Mouse (Mus musculus): ENCODE results near the gene St7. TPM values are rescaled to one million over a fixed set of nuclear protein-coding genes. Genes with fewer than 3 reads are reported as not detected.

The St7 gene
- polyA plus RNA-seq, 1 experiment: 8.4 TPM

DNA sequence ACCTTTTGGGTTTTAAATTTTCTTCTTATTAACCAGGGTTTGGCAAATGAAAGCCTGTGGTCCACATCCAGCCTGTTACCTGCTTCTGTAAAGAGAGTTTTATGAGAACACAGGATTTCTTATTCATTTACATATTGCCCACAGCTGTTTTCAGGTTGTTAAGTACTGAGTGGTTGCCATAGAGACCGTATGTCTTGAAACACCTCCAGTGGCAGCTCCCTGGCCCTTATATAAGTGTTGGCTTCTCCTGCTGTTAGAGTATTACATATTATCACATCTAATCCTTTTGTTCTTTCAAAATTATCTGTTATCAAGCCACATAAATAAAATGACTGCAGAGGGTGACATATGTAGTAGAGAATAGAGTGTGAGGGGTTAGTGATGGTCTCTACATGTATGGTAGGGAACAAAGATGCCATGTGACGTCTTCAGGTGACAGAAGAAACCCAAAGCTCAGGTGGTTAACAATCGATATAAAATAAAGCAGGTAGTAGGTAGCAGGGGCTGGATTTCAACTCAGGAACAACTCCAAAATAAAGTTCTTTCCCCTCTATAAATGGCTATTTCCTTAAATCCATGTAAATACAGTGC lies 183.4 kb downstream of the St7 start:
- Histone ChIP-seq H3ac (ENCODE audit: control insufficient read depth, insufficient read length, low read depth) (no peak overlapping the region), H3K36me3 (ENCODE audit: control insufficient read depth, insufficient read depth) (no peaks in the 10 kb centered on the region), H3K79me2 (ENCODE audit: control insufficient read depth, insufficient read depth) (no peaks in the 10 kb centered on the region), H3K79me3 (ENCODE audit: low read depth) (no peaks in the 10 kb centered on the region), H3K27me3 (ENCODE audit: control insufficient read depth, insufficient read depth, insufficient read length) (no peaks in the 10 kb centered on the region), H3K4me3 (ENCODE audit: insufficient read depth, poor library complexity, severe bottlenecking) (no peak overlapping the region)
- TF ChIP-seq USF1 (IDR thresholded peaks at IDR 0.05; ENCODE audit: low read depth): no peak
- no peak for TF ChIP-seq CEBPB (IDR thresholded peaks at IDR 0.05; ENCODE audit: low read depth)
- no peak for TF ChIP-seq MYOG (IDR thresholded peaks at IDR 0.05; ENCODE audit: control insufficient read depth, extremely low read depth, insufficient read length)
- no peak for TF ChIP-seq FOSL1 (IDR thresholded peaks at IDR 0.05; ENCODE audit: insufficient read depth, low read length, poor library complexity, severe bottlenecking)

- no peak overlapping the region for H3ac ChIP-seq (ENCODE audit: control insufficient read depth, insufficient read length, low read depth)
- H3K36me3 ChIP-seq (ENCODE audit: control insufficient read depth, insufficient read depth): no peaks in the 10 kb centered on the region
- no peak overlapping the region for H3K4me3 ChIP-seq (ENCODE audit: insufficient read depth, poor library complexity, severe bottlenecking)
- H3K27me3 ChIP-seq (ENCODE audit: control insufficient read depth, insufficient read depth, insufficient read length): no peaks in the 10 kb centered on the region
- no peak for TF ChIP-seq MYOG (IDR thresholded peaks at IDR 0.05; ENCODE audit: control insufficient read depth, extremely low read depth, insufficient read length)
- no peak for TF ChIP-seq USF1 (IDR thresholded peaks at IDR 0.05; ENCODE audit: low read depth)
- TF ChIP-seq MAX (IDR thresholded peaks at IDR 0.05): no peak
- no peak for TF ChIP-seq CTCF (IDR thresholded peaks at IDR 0.05; ENCODE audit: control insufficient read depth, insufficient read depth, insufficient read length)
- no peak for TF ChIP-seq MYOD1 (IDR thresholded peaks at IDR 0.05; ENCODE audit: control insufficient read depth, insufficient read length, low read depth)
- peak; percentile 37 for TF ChIP-seq CEBPB (IDR thresholded peaks at IDR 0.05; ENCODE audit: low read depth)
- peak; percentile 59 for TF ChIP-seq FOSL1 (IDR thresholded peaks at IDR 0.05; ENCODE audit: insufficient read depth, low read length, poor library complexity, severe bottlenecking)
- H3K79me2 ChIP-seq (ENCODE audit: control insufficient read depth, insufficient read depth): no peaks in the 10 kb centered on the region
- no peaks in the 10 kb centered on the region for H3K79me3 ChIP-seq (ENCODE audit: low read depth)
Observed at GRCm38 (mm10) chr6:17876670-17877179, 184.0 kb downstream of the St7 start.

GRCm38 (mm10) chr6:17882943-17883342 lies 190.2 kb downstream of the St7 start:
- Histone ChIP-seq H3K27me3 (ENCODE audit: control insufficient read depth, insufficient read depth, insufficient read length) (no peaks in the 10 kb centered on the region), H3K36me3 (ENCODE audit: control insufficient read depth, insufficient read depth) (peaks cover 9% of the 10 kb centered on the region), H3K4me3 (ENCODE audit: insufficient read depth, poor library complexity, severe bottlenecking) (no peak overlapping the region), H3ac (ENCODE audit: control insufficient read depth, insufficient read length, low read depth) (no peak overlapping the region), H3K79me2 (ENCODE audit: control insufficient read depth, insufficient read depth) (no peaks in the 10 kb centered on the region), H3K79me3 (ENCODE audit: low read depth) (no peaks in the 10 kb centered on the region)
- no peak for TF ChIP-seq MYOD1 (IDR thresholded peaks at IDR 0.05; ENCODE audit: control insufficient read depth, insufficient read length, low read depth)
- no peak for TF ChIP-seq CEBPB (IDR thresholded peaks at IDR 0.05; ENCODE audit: low read depth)
- TF ChIP-seq CTCF (IDR thresholded peaks at IDR 0.05; ENCODE audit: control insufficient read depth, insufficient read depth, insufficient read length): no peak
- TF ChIP-seq USF1 (IDR thresholded peaks at IDR 0.05; ENCODE audit: low read depth): no peak
- no peak for TF ChIP-seq FOSL1 (IDR thresholded peaks at IDR 0.05; ENCODE audit: insufficient read depth, low read length, poor library complexity, severe bottlenecking)
- no peak for TF ChIP-seq MYOG (IDR thresholded peaks at IDR 0.05; ENCODE audit: control insufficient read depth, extremely low read depth, insufficient read length)
- TF ChIP-seq MAX (IDR thresholded peaks at IDR 0.05): no peak

DNA sequence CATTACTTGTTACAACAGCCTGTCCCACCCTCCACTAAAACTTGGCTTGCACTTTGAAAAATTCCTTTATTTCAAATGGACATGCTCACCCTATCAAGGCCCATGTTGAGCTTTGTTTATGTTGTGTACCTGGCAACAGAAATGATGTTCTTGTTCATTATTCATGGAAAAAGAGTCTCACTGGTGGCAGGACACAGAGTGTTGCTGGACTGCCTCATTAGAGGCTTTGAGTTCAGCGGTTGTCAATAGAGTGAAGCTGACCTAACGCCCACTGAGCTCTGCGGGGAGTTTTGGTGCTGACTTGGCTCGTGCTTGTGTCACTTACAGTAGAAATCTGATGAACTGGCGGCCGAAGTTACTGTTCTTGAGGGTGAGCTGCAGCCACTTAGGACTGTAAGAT lies 195.0 kb downstream of the St7 start:
- no peaks in the 10 kb centered on the region for H3K79me3 ChIP-seq (ENCODE audit: low read depth)
- no peaks in the 10 kb centered on the region for H3K27me3 ChIP-seq (ENCODE audit: control insufficient read depth, insufficient read depth, insufficient read length)
- H3K36me3 ChIP-seq (ENCODE audit: control insufficient read depth, insufficient read depth): peaks cover 13% of the 10 kb centered on the region
- H3ac ChIP-seq (ENCODE audit: control insufficient read depth, insufficient read length, low read depth): no peak overlapping the region
- TF ChIP-seq MAX (IDR thresholded peaks at IDR 0.05): no peak
- no peak for TF ChIP-seq MYOD1 (IDR thresholded peaks at IDR 0.05; ENCODE audit: control insufficient read depth, insufficient read length, low read depth)
- TF ChIP-seq MYOG (IDR thresholded peaks at IDR 0.05; ENCODE audit: control insufficient read depth, extremely low read depth, insufficient read length): no peak
- no peak for TF ChIP-seq CTCF (IDR thresholded peaks at IDR 0.05; ENCODE audit: control insufficient read depth, insufficient read depth, insufficient read length)
- TF ChIP-seq FOSL1 (IDR thresholded peaks at IDR 0.05; ENCODE audit: insufficient read depth, low read length, poor library complexity, severe bottlenecking): no peak
- no peak for TF ChIP-seq USF1 (IDR thresholded peaks at IDR 0.05; ENCODE audit: low read depth)
- TF ChIP-seq CEBPB (IDR thresholded peaks at IDR 0.05; ENCODE audit: low read depth): no peak
- H3K79me2 ChIP-seq (ENCODE audit: control insufficient read depth, insufficient read depth): no peaks in the 10 kb centered on the region
- H3K4me3 ChIP-seq (ENCODE audit: insufficient read depth, poor library complexity, severe bottlenecking): no peak overlapping the region

DNA sequence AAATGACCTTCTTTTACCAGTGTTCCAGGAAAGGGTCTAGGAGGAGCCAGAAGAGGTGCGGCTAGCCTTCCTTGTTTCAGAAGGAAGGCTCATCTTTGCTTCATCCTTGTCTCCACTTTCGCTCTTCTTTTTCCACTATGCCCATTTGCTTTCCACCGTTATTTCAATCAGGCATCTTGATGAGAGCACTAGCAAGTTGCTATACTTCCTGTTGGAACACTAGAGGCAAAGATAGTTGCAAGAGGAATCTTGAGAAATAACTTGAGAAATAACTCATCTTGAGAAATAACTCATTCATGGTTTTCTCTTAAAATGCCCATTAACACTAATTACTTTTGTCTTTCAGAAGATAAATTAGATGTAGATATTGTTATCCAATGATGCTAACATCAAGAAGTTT lies 202.8 kb downstream of the St7 start:
- Histone ChIP-seq H3K4me3 (ENCODE audit: insufficient read depth, poor library complexity, severe bottlenecking) (no peak overlapping the region), H3K79me3 (ENCODE audit: low read depth) (no peaks in the 10 kb centered on the region), H3K79me2 (ENCODE audit: control insufficient read depth, insufficient read depth) (no peaks in the 10 kb centered on the region), H3K27me3 (ENCODE audit: control insufficient read depth, insufficient read depth, insufficient read length) (no peaks in the 10 kb centered on the region), H3ac (ENCODE audit: control insufficient read depth, insufficient read length, low read depth) (no peak overlapping the region), H3K36me3 (ENCODE audit: control insufficient read depth, insufficient read depth) (no peaks in the 10 kb centered on the region)
- TF ChIP-seq CTCF (IDR thresholded peaks at IDR 0.05; ENCODE audit: control insufficient read depth, insufficient read depth, insufficient read length) (no peak), MYOD1 (IDR thresholded peaks at IDR 0.05; ENCODE audit: control insufficient read depth, insufficient read length, low read depth) (no peak)

DNA sequence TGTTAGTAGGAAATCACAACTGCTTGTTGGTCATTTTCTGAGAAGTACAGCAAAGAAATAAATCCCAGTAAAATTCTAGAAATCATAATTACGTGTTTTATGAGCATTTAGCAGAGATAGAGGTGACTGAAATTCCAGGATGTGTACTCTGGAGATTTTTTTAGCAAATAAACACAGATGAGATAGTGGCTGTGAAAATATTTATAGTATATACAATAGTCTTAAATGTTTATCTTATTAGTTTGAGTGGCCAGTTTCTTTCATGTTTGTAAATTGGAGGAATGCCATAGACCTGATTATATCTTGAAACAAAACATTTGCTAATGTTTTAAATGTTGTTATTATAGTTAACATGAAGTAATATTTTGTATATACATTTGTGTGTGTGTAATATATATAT lies 205.8 kb downstream of the St7 start:
- H3K79me3 ChIP-seq (ENCODE audit: low read depth): no peaks in the 10 kb centered on the region
- H3K27me3 ChIP-seq (ENCODE audit: control insufficient read depth, insufficient read depth, insufficient read length): no peaks in the 10 kb centered on the region
- TF ChIP-seq FOSL1 (IDR thresholded peaks at IDR 0.05; ENCODE audit: insufficient read depth, low read length, poor library complexity, severe bottlenecking) (no peak), CEBPB (IDR thresholded peaks at IDR 0.05; ENCODE audit: low read depth) (no peak), CTCF (IDR thresholded peaks at IDR 0.05; ENCODE audit: control insufficient read depth, insufficient read depth, insufficient read length) (no peak), USF1 (IDR thresholded peaks at IDR 0.05; ENCODE audit: low read depth) (no peak), MYOD1 (IDR thresholded peaks at IDR 0.05; ENCODE audit: control insufficient read depth, insufficient read length, low read depth) (no peak)
- H3K79me2 ChIP-seq (ENCODE audit: control insufficient read depth, insufficient read depth): no peaks in the 10 kb centered on the region
- H3ac ChIP-seq (ENCODE audit: control insufficient read depth, insufficient read length, low read depth): no peak overlapping the region
- no peak overlapping the region for H3K4me3 ChIP-seq (ENCODE audit: insufficient read depth, poor library complexity, severe bottlenecking)
- H3K36me3 ChIP-seq (ENCODE audit: control insufficient read depth, insufficient read depth): no peaks in the 10 kb centered on the region
